Mouse (Mus musculus) erythroblast, embryonic 14.5 days (primary cell): ENCODE data around the gene Zfp644.
"Not testable (repeated sequence)": the region's sequence is repeated elsewhere in the genome, so short reads cannot be mapped to it uniquely, and the experiment has no call there.

Experiments
- GATA1 ChIP-seq: IDR thresholded peaks from 2 replicates; pipeline ENCODE4 v1.6.1; 2012; ENCODE audit warnings: low read length, inconsistent platforms, mixed read lengths
- TAL1 ChIP-seq: IDR thresholded peaks from 3 replicates; pipeline ENCODE4 v1.6.1; 2012; ENCODE audit warnings: low read length, inconsistent platforms, mixed read lengths

DNA sequence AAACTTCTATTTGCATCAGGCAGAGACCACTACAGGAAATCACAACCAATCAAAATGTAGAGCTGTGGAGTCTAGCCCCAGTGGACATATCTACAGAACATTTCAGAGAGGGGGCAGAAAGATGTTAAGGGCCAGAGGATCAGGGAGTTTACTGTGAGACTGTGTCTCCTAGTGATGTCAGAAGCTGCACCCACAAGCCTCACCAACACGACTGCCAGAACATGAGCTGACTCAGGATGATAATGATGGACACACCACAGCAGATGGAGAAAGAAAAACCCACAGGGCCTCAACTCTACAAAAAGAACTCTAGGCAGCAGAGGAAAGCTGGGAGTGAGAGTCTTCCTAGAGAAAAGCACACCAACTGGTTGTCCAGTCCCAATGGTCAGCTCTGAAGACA is 18.3 kb downstream of the Zfp644 start:
- TF ChIP-seq GATA1, TAL1: not testable (repeated sequence)
